Mouse (Mus musculus): ENCODE results near the gene Parvb. TPM values are rescaled to one million over a fixed set of nuclear protein-coding genes. Genes with fewer than 3 reads are reported as not detected.

Gene Parvb
- polyA plus RNA-seq, 1 experiment from 2014 or later: 3.1 TPM

GRCm38 (mm10) chr15:84247309-84247708 lies 15.5 kb downstream of the Parvb start:
- no peak overlapping the region for H3K9ac ChIP-seq (replicated peaks; ENCODE audit: low read length)
- peaks cover 8% of the 10 kb centered on the region for H3K9me3 ChIP-seq (ENCODE audit: low read length)
- WGBS: 95% methylated on average over 3 of the region's 3 CpGs
- H3K27ac ChIP-seq (ENCODE audit: low read length): no peak overlapping the region
- no peaks in the 10 kb centered on the region for H3K36me3 ChIP-seq (ENCODE audit: insufficient read depth, low read length)
- H3K4me1 ChIP-seq (ENCODE audit: insufficient read depth, low read length): no peaks in the 10 kb centered on the region
- no peak for ATAC-seq (ENCODE audit: low FRiP score, low TSS enrichment)
- no peak overlapping the region for H3K4me3 ChIP-seq (ENCODE audit: low read length)
- no peaks in the 10 kb centered on the region for H3K27me3 ChIP-seq (ENCODE audit: insufficient read depth, low read length)
- H3K4me2 ChIP-seq (replicated peaks; ENCODE audit: low read depth, low read length): no peak overlapping the region

GRCm38 (mm10) chr15:84251227-84251626 lies 19.4 kb downstream of the Parvb start:
- Histone ChIP-seq H3K4me3 (ENCODE audit: low read length) (no peak overlapping the region), H3K9me3 (ENCODE audit: low read length) (peaks cover 8% of the 10 kb centered on the region), H3K27ac (ENCODE audit: low read length) (no peak overlapping the region), H3K27me3 (ENCODE audit: insufficient read depth, low read length) (no peaks in the 10 kb centered on the region), H3K9ac (replicated peaks; ENCODE audit: low read length) (no peak overlapping the region), H3K4me1 (ENCODE audit: insufficient read depth, low read length) (0 out of 2 replicates have a peak, but pooled peaks cover 4% of the 10 kb centered on the region), H3K36me3 (ENCODE audit: insufficient read depth, low read length) (no peaks in the 10 kb centered on the region), H3K4me2 (replicated peaks; ENCODE audit: low read depth, low read length) (no peak overlapping the region)
- no peak for ATAC-seq (ENCODE audit: low FRiP score, low TSS enrichment)
- WGBS: 31% methylated on average over 13 of the region's 13 CpGs

- Histone ChIP-seq H3K9ac (replicated peaks; ENCODE audit: low read length) (no peak overlapping the region), H3K4me2 (replicated peaks; ENCODE audit: low read depth, low read length) (no peak overlapping the region), H3K36me3 (ENCODE audit: insufficient read depth, low read length) (no peaks in the 10 kb centered on the region), H3K27me3 (ENCODE audit: insufficient read depth, low read length) (no peaks in the 10 kb centered on the region), H3K27ac (ENCODE audit: low read length) (no peak overlapping the region), H3K9me3 (ENCODE audit: low read length) (peaks cover under 1% of the 10 kb centered on the region), H3K4me3 (ENCODE audit: low read length) (no peak overlapping the region), H3K4me1 (ENCODE audit: insufficient read depth, low read length) (0 out of 2 replicates have a peak, but pooled peaks cover 4% of the 10 kb centered on the region)
- no peak for ATAC-seq (ENCODE audit: low FRiP score, low TSS enrichment)
- 94% methylated on average over 7 of the region's 7 CpGs for WGBS
Measured at GRCm38 (mm10) chr15:84252645-84253044, 20.8 kb downstream of the Parvb start.

GRCm38 (mm10) chr15:84253757-84254156 lies 21.9 kb downstream of the Parvb start:
- Histone ChIP-seq H3K27me3 (ENCODE audit: insufficient read depth, low read length) (no peaks in the 10 kb centered on the region), H3K9me3 (ENCODE audit: low read length) (no peaks in the 10 kb centered on the region), H3K4me2 (replicated peaks; ENCODE audit: low read depth, low read length) (no peak overlapping the region), H3K4me1 (ENCODE audit: insufficient read depth, low read length) (0 out of 2 replicates have a peak, but pooled peaks cover 4% of the 10 kb centered on the region), H3K4me3 (ENCODE audit: low read length) (no peak overlapping the region), H3K9ac (replicated peaks; ENCODE audit: low read length) (no peak overlapping the region), H3K27ac (ENCODE audit: low read length) (no peak overlapping the region), H3K36me3 (ENCODE audit: insufficient read depth, low read length) (no peaks in the 10 kb centered on the region)
- WGBS: 39% methylated on average over 11 of the region's 11 CpGs
- no peak for ATAC-seq (ENCODE audit: low FRiP score, low TSS enrichment)

GRCm38 (mm10) chr15:84254387-84254786 lies 22.5 kb downstream of the Parvb start:
- WGBS: 71% methylated on average over 8 of the region's 8 CpGs
- H3K27ac ChIP-seq (ENCODE audit: low read length): no peak overlapping the region

GRCm38 (mm10) chr15:84256254-84256850 lies 24.5 kb downstream of the Parvb start:
- H3K4me1 ChIP-seq (ENCODE audit: insufficient read depth, low read length): 0 out of 2 replicates have a peak, but pooled peaks cover 4% of the 10 kb centered on the region
- H3K36me3 ChIP-seq (ENCODE audit: insufficient read depth, low read length): no peaks in the 10 kb centered on the region
- 0 out of 2 replicates have a peak, but pooled peaks cover 2% of the 10 kb centered on the region for H3K27me3 ChIP-seq (ENCODE audit: insufficient read depth, low read length)
- H3K27ac ChIP-seq (ENCODE audit: low read length): no peak overlapping the region
- no peak overlapping the region for H3K4me2 ChIP-seq (replicated peaks; ENCODE audit: low read depth, low read length)
- H3K9me3 ChIP-seq (ENCODE audit: low read length): no peaks in the 10 kb centered on the region
- 80% methylated on average over 12 of the region's 12 CpGs for WGBS
- no peak overlapping the region for H3K4me3 ChIP-seq (ENCODE audit: low read length)
- no peak overlapping the region for H3K9ac ChIP-seq (replicated peaks; ENCODE audit: low read length)
- ATAC-seq (ENCODE audit: low FRiP score, low TSS enrichment): no peak

More at GRCm38 (mm10) chr15:84254387-84254786, 22.5 kb downstream of the Parvb start:
- Histone ChIP-seq H3K9me3 (ENCODE audit: low read length) (no peaks in the 10 kb centered on the region), H3K27me3 (ENCODE audit: insufficient read depth, low read length) (no peaks in the 10 kb centered on the region), H3K36me3 (ENCODE audit: insufficient read depth, low read length) (no peaks in the 10 kb centered on the region), H3K4me1 (ENCODE audit: insufficient read depth, low read length) (0 out of 2 replicates have a peak, but pooled peaks cover 4% of the 10 kb centered on the region), H3K4me2 (replicated peaks; ENCODE audit: low read depth, low read length) (no peak overlapping the region), H3K9ac (replicated peaks; ENCODE audit: low read length) (no peak overlapping the region), H3K4me3 (ENCODE audit: low read length) (no peak overlapping the region)
- ATAC-seq (ENCODE audit: low FRiP score, low TSS enrichment): no peak

- Histone ChIP-seq H3K27me3 (ENCODE audit: insufficient read depth, low read length) (0 out of 2 replicates have a peak, but pooled peaks cover 2% of the 10 kb centered on the region), H3K36me3 (ENCODE audit: insufficient read depth, low read length) (no peaks in the 10 kb centered on the region), H3K9me3 (ENCODE audit: low read length) (no peaks in the 10 kb centered on the region), H3K4me2 (replicated peaks; ENCODE audit: low read depth, low read length) (no peak overlapping the region), H3K4me1 (ENCODE audit: insufficient read depth, low read length) (0 out of 2 replicates have a peak, but pooled peaks cover 4% of the 10 kb centered on the region), H3K9ac (replicated peaks; ENCODE audit: low read length) (no peak overlapping the region), H3K27ac (ENCODE audit: low read length) (no peak overlapping the region), H3K4me3 (ENCODE audit: low read length) (no peak overlapping the region)
- no peak for ATAC-seq (ENCODE audit: low FRiP score, low TSS enrichment)
- 85% methylated on average over 5 of the region's 5 CpGs for WGBS
Measured at GRCm38 (mm10) chr15:84256864-84257263, 25.0 kb downstream of the Parvb start.

- Histone ChIP-seq H3K9ac (replicated peaks; ENCODE audit: low read length) (no peak overlapping the region), H3K36me3 (ENCODE audit: insufficient read depth, low read length) (no peaks in the 10 kb centered on the region), H3K4me1 (ENCODE audit: insufficient read depth, low read length) (0 out of 2 replicates have a peak, but pooled peaks cover 1% of the 10 kb centered on the region), H3K27me3 (ENCODE audit: insufficient read depth, low read length) (0 out of 2 replicates have a peak, but pooled peaks cover 2% of the 10 kb centered on the region), H3K9me3 (ENCODE audit: low read length) (no peaks in the 10 kb centered on the region), H3K27ac (ENCODE audit: low read length) (no peak overlapping the region), H3K4me3 (ENCODE audit: low read length) (no peak overlapping the region), H3K4me2 (replicated peaks; ENCODE audit: low read depth, low read length) (no peak overlapping the region)
- WGBS: 60% methylated on average over 9 of the region's 9 CpGs
- no peak for ATAC-seq (ENCODE audit: low FRiP score, low TSS enrichment)
Measured at GRCm38 (mm10) chr15:84258602-84259355, 26.9 kb downstream of the Parvb start.

GRCm38 (mm10) chr15:84260123-84260822 lies 28.4 kb downstream of the Parvb start:
- 26% methylated on average over 22 of the region's 22 CpGs for WGBS
- Histone ChIP-seq H3K4me1 (ENCODE audit: insufficient read depth, low read length) (no peaks in the 10 kb centered on the region), H3K27ac (ENCODE audit: low read length) (no peak overlapping the region), H3K4me3 (ENCODE audit: low read length) (no peak overlapping the region), H3K9me3 (ENCODE audit: low read length) (no peaks in the 10 kb centered on the region), H3K9ac (replicated peaks; ENCODE audit: low read length) (no peak overlapping the region), H3K4me2 (replicated peaks; ENCODE audit: low read depth, low read length) (no peak overlapping the region), H3K27me3 (ENCODE audit: insufficient read depth, low read length) (0 out of 2 replicates have a peak, but pooled peaks cover 2% of the 10 kb centered on the region), H3K36me3 (ENCODE audit: insufficient read depth, low read length) (no peaks in the 10 kb centered on the region)
- 0 out of 2 replicates have a peak, but pooled peaks have one; percentile 49 for ATAC-seq (ENCODE audit: low FRiP score, low TSS enrichment)

Data from kidney, embryonic 16.5 days (tissue).